Mouse (Mus musculus) cerebellum, adult (tissue): ENCODE measurements around the gene Ipo5.

ENCODE experiments used
- ATAC-seq: cut with Nextera tagmentation; 2 replicates; pipeline ENCODE4 v1.9.2; 2017; ENCODE audit warnings: mild to moderate bottlenecking, moderate library complexity, mixed read lengths; ENCODE audit not compliant: insufficient number of reproducible peaks, low FRiP score, low TSS enrichment

Gene Ipo5

GRCm38 (mm10) chr14:120910733-120911324 lies at the start of gene Ipo5:
TSS of gene Ipo5 (plus strand) at chr14:120911224.
- ATAC-seq = peak; percentile 91

DNA sequence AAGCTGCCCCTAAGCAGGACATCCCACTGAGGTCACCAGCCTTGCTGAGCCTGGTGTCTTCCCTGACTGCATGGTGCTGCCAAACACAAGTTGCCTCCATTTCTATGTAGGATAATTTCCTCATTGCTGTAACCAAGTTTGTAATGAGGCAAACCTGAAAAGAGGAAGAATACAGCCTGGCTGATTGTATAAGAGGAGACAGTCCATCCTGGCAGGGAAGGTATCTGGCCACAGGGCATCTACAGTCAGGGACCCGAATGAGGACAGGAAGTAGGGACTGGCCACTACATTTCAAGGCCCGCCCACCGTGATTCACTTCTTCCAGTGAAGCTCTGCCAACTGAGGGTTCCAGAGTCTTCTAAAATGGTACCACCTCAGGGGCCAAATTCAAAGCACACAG lies 47.8 kb upstream of the Ipo5 start:
- no peak for ATAC-seq

- no peak for ATAC-seq
These were observed 46.1 kb upstream of the Ipo5 start for GRCm38 (mm10) chr14:120864896-120865295.

GRCm38 (mm10) chr14:120866573-120866972 lies 44.5 kb upstream of the Ipo5 start:
- ATAC-seq = no peak

- no peak for ATAC-seq
These were observed 43.9 kb upstream of the Ipo5 start for GRCm38 (mm10) chr14:120867121-120867520.

DNA sequence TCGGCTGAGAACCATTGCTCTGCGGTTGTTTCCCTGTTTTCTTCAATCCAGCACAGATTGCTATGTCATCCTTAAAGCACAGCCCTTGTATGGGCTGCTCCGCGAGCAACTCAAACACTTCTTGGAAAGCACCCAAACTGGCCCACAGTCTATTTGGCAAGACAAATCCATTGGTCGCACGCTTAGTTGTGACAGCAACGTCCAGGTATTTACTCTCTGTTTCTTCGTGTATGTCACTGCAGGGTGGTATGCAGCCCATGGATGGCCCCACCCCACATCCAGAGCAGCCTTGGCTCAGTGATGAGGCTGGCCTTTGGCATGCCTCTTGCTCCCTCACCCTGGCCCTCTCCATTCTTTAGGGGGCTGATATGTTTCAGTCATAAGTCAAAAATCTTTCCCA lies 42.5 kb upstream of the Ipo5 start:
- ATAC-seq = no peak

DNA sequence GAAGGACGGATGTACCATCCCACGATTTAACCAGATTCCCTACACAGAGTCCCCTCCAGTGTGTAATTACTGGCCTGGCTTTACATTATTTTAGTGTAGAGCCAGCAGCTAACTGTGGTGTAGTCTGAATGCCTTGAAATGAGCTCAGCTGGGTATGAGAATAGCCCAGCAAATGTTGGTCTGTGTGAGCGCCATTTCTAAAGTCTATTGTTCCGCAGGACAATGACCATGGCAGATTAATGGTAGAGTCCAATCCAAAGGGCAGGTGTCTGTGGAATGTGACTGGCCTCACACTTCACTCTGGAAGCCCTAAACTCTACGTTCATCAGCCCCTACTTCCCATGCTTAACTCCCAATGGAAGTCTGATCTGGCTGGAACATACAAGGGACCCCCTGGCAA lies 40.3 kb upstream of the Ipo5 start:
- ATAC-seq = no peak

- no peak for ATAC-seq
These were observed 36.6 kb upstream of the Ipo5 start for GRCm38 (mm10) chr14:120874397-120874796.

DNA sequence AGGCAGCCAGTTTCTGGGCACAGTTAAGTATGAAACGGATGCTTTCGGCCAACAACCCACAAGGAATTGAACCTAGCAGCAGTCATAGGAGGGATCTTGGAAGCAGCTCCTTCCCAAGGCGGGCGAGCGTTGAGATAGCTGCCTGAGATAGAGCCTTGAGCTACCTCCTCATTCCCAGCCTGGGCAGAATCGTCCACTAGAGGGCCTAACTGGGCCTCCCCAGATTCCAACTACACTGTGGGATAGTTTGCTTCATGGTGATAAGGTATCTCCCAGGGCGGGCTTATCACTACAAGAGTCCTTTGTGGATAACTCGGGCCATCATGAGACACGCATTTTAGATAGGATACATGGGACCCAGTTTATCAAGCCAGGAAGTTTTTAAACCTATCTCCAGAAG lies 35.9 kb upstream of the Ipo5 start:
- ATAC-seq = no peak

GRCm38 (mm10) chr14:120875811-120876388 lies 35.1 kb upstream of the Ipo5 start:
- 0 out of 2 replicates have a peak, but pooled peaks have one; percentile 26 for ATAC-seq

GRCm38 (mm10) chr14:120877147-120877546 lies 33.9 kb upstream of the Ipo5 start:
- ATAC-seq = no peak

- ATAC-seq = no peak
These were observed 32.0 kb upstream of the Ipo5 start for GRCm38 (mm10) chr14:120879026-120879425.

GRCm38 (mm10) chr14:120880601-120881000 lies 30.4 kb upstream of the Ipo5 start:
- ATAC-seq = no peak

- ATAC-seq = no peak
These were observed 30.0 kb upstream of the Ipo5 start for GRCm38 (mm10) chr14:120881054-120881453.

GRCm38 (mm10) chr14:120888681-120889080 lies 22.3 kb upstream of the Ipo5 start:
- no peak for ATAC-seq

DNA sequence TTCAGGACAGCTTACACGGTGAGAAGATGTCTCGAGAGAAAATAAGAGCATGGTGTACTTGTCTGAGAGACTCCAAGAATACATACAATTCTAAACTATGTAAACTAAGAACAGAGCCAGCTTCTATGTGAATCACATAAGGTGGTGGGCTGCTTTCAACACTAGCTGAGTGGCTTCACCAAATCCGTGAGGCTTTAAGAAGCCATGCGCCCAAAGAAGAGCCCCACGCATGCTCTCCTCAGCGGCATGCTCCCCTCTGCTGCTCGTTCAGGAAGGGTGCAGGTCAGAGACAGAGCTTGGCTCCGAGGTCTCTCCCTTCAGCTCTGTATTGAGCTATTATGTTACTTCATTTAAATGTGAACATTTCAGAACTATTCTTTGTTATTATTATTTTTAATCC lies 18.7 kb upstream of the Ipo5 start:
- no peak for ATAC-seq

DNA sequence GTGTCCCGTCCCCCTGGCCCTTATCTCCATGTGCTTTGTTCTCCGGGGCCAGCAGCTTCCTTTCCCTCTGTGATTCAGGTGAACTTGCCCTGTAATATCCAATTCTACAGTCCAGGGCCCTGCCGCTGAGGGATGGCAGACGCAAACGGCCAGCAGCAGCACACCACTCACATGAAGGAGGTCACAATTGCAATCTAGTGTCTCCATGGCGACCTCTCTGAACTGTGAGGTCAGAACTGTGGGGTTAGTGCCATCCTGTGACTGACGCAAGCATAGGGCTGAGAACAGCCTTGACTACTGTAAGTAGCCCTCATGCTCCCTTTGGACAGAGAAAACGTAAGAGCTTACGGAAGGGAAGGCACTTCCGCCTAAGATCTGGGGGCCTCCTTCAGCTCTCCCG lies 14.4 kb upstream of the Ipo5 start:
- no peak for ATAC-seq

DNA sequence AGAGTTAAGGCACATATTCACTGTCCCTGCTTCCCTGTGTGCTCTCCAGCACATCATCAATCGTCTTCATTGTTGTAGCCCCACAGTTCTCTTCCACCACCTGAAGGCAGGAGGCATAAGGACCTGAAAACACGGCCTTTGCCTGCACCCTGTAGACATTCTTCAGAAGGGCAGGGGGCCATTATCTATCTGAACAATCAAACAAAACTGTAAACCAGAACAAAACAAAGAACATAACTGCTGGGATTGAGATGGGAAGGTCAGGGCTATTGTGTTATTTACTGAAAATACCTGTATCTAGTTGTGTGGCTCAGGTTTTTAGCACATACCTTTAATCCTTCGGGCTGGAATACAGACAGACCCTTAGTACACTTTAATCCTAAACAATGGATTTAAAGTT lies 12.1 kb upstream of the Ipo5 start:
- no peak for ATAC-seq

- no peak for ATAC-seq
These were observed 1.6 kb upstream of the Ipo5 start for GRCm38 (mm10) chr14:120909396-120909795.

DNA sequence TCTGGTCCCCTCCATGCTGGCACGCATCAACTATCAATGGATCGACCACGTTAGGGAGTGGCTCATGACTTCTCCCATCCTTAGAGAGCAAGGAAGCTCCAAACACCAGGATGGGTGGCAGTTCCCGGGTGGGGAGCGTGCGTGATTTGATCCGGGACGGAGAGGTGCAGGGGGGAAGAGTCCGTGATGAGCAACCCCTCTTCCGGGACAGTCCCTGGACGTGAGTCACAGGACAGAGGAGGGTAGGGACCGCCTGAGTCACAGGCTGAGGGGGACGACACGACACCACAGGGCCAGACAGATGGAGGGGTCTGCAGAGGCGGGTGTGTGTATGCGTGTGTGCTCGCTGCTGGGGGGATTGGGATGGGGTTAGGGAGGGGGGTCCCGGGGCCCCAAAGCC lies 704 bp upstream of the Ipo5 start:
- ATAC-seq = peak; percentile 57

GRCm38 (mm10) chr14:120911388-120911901 lies 421 bp downstream of the Ipo5 start:
- ATAC-seq = peak; percentile 38; the same call in 1 of the 2 replicates

GRCm38 (mm10) chr14:120912090-120912710 lies 1.2 kb downstream of the Ipo5 start:
- ATAC-seq = no peak
